Mouse (Mus musculus) myocyte (in vitro differentiated cells): ENCODE data around the gene Zfp575. TPM values are rescaled to one million over a fixed set of nuclear protein-coding genes. Genes with fewer than 3 reads are reported as not detected.

Source experiments
- H3K27me3 ChIP-seq: one replicate; pipeline ENCODE4 v1.6.1; 2011; ENCODE audit not compliant: control insufficient read depth, insufficient read depth, insufficient read length
- H3K36me3 ChIP-seq: one replicate; pipeline ENCODE4 v1.6.1; 2011; ENCODE audit not compliant: control insufficient read depth, insufficient read depth
- H3K4me2 ChIP-seq: one replicate; pipeline ENCODE4 v1.6.1; 2011; ENCODE audit warnings: low read depth, control low read depth
- H3K4me3 ChIP-seq: one replicate; pipeline ENCODE4 v1.5.1; 2011; ENCODE audit warnings: mild to moderate bottlenecking, control low read depth, moderate library complexity
- H3K79me2 ChIP-seq: one replicate; pipeline ENCODE4 v1.6.1; 2011; ENCODE audit not compliant: control insufficient read depth, insufficient read depth
- H3ac ChIP-seq: one replicate; pipeline ENCODE4 v1.6.1; 2011; ENCODE audit not compliant: control insufficient read depth, insufficient read length
- CEBPB ChIP-seq: IDR thresholded peaks from 2 replicates; pipeline ENCODE4 v1.6.1; 2011; ENCODE audit warnings: mild to moderate bottlenecking, moderate library complexity; ENCODE audit not compliant: poor library complexity, insufficient read depth, severe bottlenecking
- E2F4 ChIP-seq: IDR thresholded peaks from one replicate; pipeline ENCODE4 v1.6.1; 2011; ENCODE audit warnings: mild to moderate bottlenecking, control low read depth, moderate library complexity; ENCODE audit not compliant: insufficient read depth
- MAX ChIP-seq: IDR thresholded peaks from one replicate; pipeline ENCODE4 v1.6.1; 2011; ENCODE audit warnings: low read depth, mild to moderate bottlenecking, control low read depth
- MYOD1 ChIP-seq, 3 experiments: IDR thresholded peaks; one replicate each; pipeline ENCODE4 v1.6.1; 2011; ENCODE audit warnings: control low read depth in 2 of 3, low read depth in 2 of 3, mild to moderate bottlenecking in 2 of 3, moderate library complexity in 1 of 3; ENCODE audit not compliant: insufficient read length in 2 of 3, control insufficient read depth in 1 of 3
- MYOG ChIP-seq, 3 experiments: IDR thresholded peaks; one replicate each; pipeline ENCODE4 v1.6.1; 2011; ENCODE audit warnings: control low read depth in 2 of 3, low read depth in 2 of 3, mild to moderate bottlenecking in 2 of 3; ENCODE audit not compliant: insufficient read length in 2 of 3, control insufficient read depth in 1 of 3, insufficient read depth in 1 of 3
- POLR2A ChIP-seq: IDR thresholded peaks from one replicate; pipeline ENCODE4 v1.6.1; 2011; ENCODE audit warnings: low read depth, mild to moderate bottlenecking, control low read depth, moderate library complexity; ENCODE audit not compliant: insufficient read length
- POLR2AphosphoS2 ChIP-seq: IDR thresholded peaks from one replicate; pipeline ENCODE4 v1.6.1; 2011; ENCODE audit warnings: low read depth, control low read depth; ENCODE audit not compliant: insufficient read length
- REST ChIP-seq: IDR thresholded peaks from one replicate; pipeline ENCODE4 v1.6.1; 2011; ENCODE audit warnings: mild to moderate bottlenecking, control low read depth, moderate library complexity; ENCODE audit not compliant: insufficient read depth, insufficient read length
- SRF ChIP-seq: IDR thresholded peaks from one replicate; pipeline ENCODE4 v1.6.1; 2011; ENCODE audit warnings: low read depth; ENCODE audit not compliant: control insufficient read depth, insufficient read length
- TCF12 ChIP-seq: IDR thresholded peaks from one replicate; pipeline ENCODE4 v1.6.1; 2011; ENCODE audit warnings: mild to moderate bottlenecking, control low read depth; ENCODE audit not compliant: poor library complexity, insufficient read depth, severe bottlenecking
- TCF3 ChIP-seq: IDR thresholded peaks from one replicate; pipeline ENCODE4 v1.6.1; 2011; ENCODE audit warnings: low read depth, control low read depth; ENCODE audit not compliant: insufficient read length
- USF1 ChIP-seq: IDR thresholded peaks from one replicate; pipeline ENCODE4 v1.6.1; 2011; ENCODE audit warnings: low read depth, mild to moderate bottlenecking, control low read depth, moderate library complexity
- polyA plus RNA-seq: library from polyadenylated mRNA; unstranded; fragments of >200 nt; fragmentation: generic; extraction: Trizol; gene quantifications from one replicate; pipeline ENCODE4 v1.2.1, GENCODE M21; 2012; ENCODE audit warnings: missing spikeins

Zfp575 gene
- polyA plus RNA-seq, 1 experiment: 0.12 TPM

GRCm38 (mm10) chr7:24537591-24537990 is 49.9 kb downstream of the Zfp575 start:
- H3K4me2 ChIP-seq: no peak overlapping the region
- H3K27me3 ChIP-seq: no peaks in the 10 kb centered on the region
- H3K4me3 ChIP-seq: no peak overlapping the region
- no peaks in the 10 kb centered on the region for H3K79me2 ChIP-seq
- no peak overlapping the region for H3ac ChIP-seq
- TF ChIP-seq CEBPB (no peak), MYOG (IDR thresholded peaks at IDR 0.05; ENCODE audit: control insufficient read depth in 1 of 3, insufficient read depth in 1 of 3, insufficient read length in 2 of 3, low read depth in 2 of 3) (no peak), POLR2AphosphoS2 (peak; percentile 97), E2F4 (no peak), USF1 (no peak), MAX (no peak), POLR2A (peak; percentile 47)
- H3K36me3 ChIP-seq: no peaks in the 10 kb centered on the region

- H3K27me3 ChIP-seq: no peaks in the 10 kb centered on the region
- no peaks in the 10 kb centered on the region for H3K36me3 ChIP-seq
- no peak for TF ChIP-seq E2F4
- H3ac ChIP-seq: no peak overlapping the region
- no peaks in the 10 kb centered on the region for H3K79me2 ChIP-seq
- H3K4me2 ChIP-seq: no peak overlapping the region
- H3K4me3 ChIP-seq: no peak overlapping the region
Measured at GRCm38 (mm10) chr7:24537081-24537480, 50.4 kb downstream of the Zfp575 start.

GRCm38 (mm10) chr7:24534301-24534700 is 53.1 kb downstream of the Zfp575 start:
- no peaks in the 10 kb centered on the region for H3K27me3 ChIP-seq
- H3ac ChIP-seq: no peak overlapping the region
- H3K36me3 ChIP-seq: no peaks in the 10 kb centered on the region
- H3K4me3 ChIP-seq: no peak overlapping the region
- H3K79me2 ChIP-seq: no peaks in the 10 kb centered on the region
- TF ChIP-seq SRF (no peak), MYOG (IDR thresholded peaks at IDR 0.05; ENCODE audit: control insufficient read depth in 1 of 3, insufficient read depth in 1 of 3, insufficient read length in 2 of 3, low read depth in 2 of 3) (no peak), CEBPB (no peak), E2F4 (no peak), POLR2A (no peak), MAX (no peak), TCF12 (no peak), TCF3 (no peak), MYOD1 (IDR thresholded peaks at IDR 0.05; ENCODE audit: control insufficient read depth in 1 of 3, insufficient read length in 2 of 3, low read depth in 2 of 3) (no peak), REST (no peak), USF1 (no peak), POLR2AphosphoS2 (no peak)
- H3K4me2 ChIP-seq: no peak overlapping the region

Other genes starting within 250 kb of the Zfp575 start
- gene Lypd5, start 238.4 kb downstream of the Zfp575 start, polyA plus RNA-seq: not detected
- 37.4 TPM for gene Kcnn4, start 217.4 kb downstream of the Zfp575 start, polyA plus RNA-seq
- gene Smg9, start 188.0 kb downstream of the Zfp575 start, polyA plus RNA-seq: 17.4 TPM
- gene Irgc1, start 135.3 kb downstream of the Zfp575 start, polyA plus RNA-seq: 0.32 TPM
- 32.5 TPM for gene Plaur, start 125.2 kb downstream of the Zfp575 start, polyA plus RNA-seq
- gene Cadm4, start 105.6 kb downstream of the Zfp575 start, polyA plus RNA-seq: 54.4 TPM
- gene Zfp428, start 80.6 kb downstream of the Zfp575 start, polyA plus RNA-seq: 30.0 TPM
- gene AC161166.1, start 75.2 kb downstream of the Zfp575 start, polyA plus RNA-seq: 0.10 TPM
- gene Irgq, start 57.0 kb downstream of the Zfp575 start, polyA plus RNA-seq: 17.4 TPM
- 0.17 TPM for gene Pinlyp, start 41.5 kb downstream of the Zfp575 start, polyA plus RNA-seq
- 32.7 TPM for gene Xrcc1, start 41.4 kb downstream of the Zfp575 start, polyA plus RNA-seq
- 34.7 TPM for gene Ethe1, start 98 bp downstream of the Zfp575 start, polyA plus RNA-seq
- gene Phldb3, start 23.1 kb upstream of the Zfp575 start, polyA plus RNA-seq: 11.5 TPM
- gene Lypd3, start 48.9 kb upstream of the Zfp575 start, polyA plus RNA-seq: not detected
- gene Tex101, start 89.0 kb upstream of the Zfp575 start, polyA plus RNA-seq: not detected
- gene BC049730, start 121.6 kb upstream of the Zfp575 start, polyA plus RNA-seq: not detected
- gene Gm4763, start 139.3 kb upstream of the Zfp575 start, polyA plus RNA-seq: not detected
- gene Cd177, start 172.7 kb upstream of the Zfp575 start, polyA plus RNA-seq: not detected
- gene Ceacam10, start 189.6 kb upstream of the Zfp575 start, polyA plus RNA-seq: not detected